Mouse (Mus musculus) thymus, adult 2 months (tissue): ENCODE measurements around the gene Tssk1. TPM values are rescaled to one million over a fixed set of nuclear protein-coding genes. Genes with fewer than 3 reads are reported as not detected.
A peak's percentile ranks its signal among the peaks of the same experiment; 100 is the strongest.

Source experiments
- DNase-seq: peaks from one replicate; pipeline ENCODE4 v3.0.0; 2021
- H3K27ac ChIP-seq: fragments of 200-500 bp; 2 replicates; pipeline ENCODE4 v1.5.1; 2012; ENCODE audit warnings: low read length, control low read depth; ENCODE audit not compliant: control insufficient read depth, insufficient read depth
- H3K27me3 ChIP-seq: fragments of 200-500 bp; 2 replicates; pipeline ENCODE4 v1.6.1; 2012; ENCODE audit warnings: mild to moderate bottlenecking, low read length, moderate library complexity, mixed read lengths; ENCODE audit not compliant: control insufficient read depth, insufficient read depth
- H3K36me3 ChIP-seq: fragments of 200-500 bp; 2 replicates; pipeline ENCODE4 v1.6.1; 2012; ENCODE audit warnings: mild to moderate bottlenecking, low read length, moderate library complexity; ENCODE audit not compliant: control insufficient read depth, insufficient read depth
- H3K4me1 ChIP-seq: fragments of 200-500 bp; replicated peaks from 2 replicates; pipeline ENCODE4 v1.6.1; 2012; ENCODE audit warnings: low read length; ENCODE audit not compliant: control insufficient read depth, insufficient read depth
- H3K4me3 ChIP-seq: fragments of 200-500 bp; 2 replicates; pipeline ENCODE4 v1.5.1; 2012; ENCODE audit warnings: mild to moderate bottlenecking, low read length, control low read depth, moderate library complexity; ENCODE audit not compliant: control insufficient read depth, insufficient read depth
- CTCF ChIP-seq: fragments of 200-500 bp; IDR thresholded peaks from 2 replicates; pipeline ENCODE4 v1.5.1; 2012; ENCODE audit warnings: mild to moderate bottlenecking, control low read depth, low read length, moderate library complexity, borderline replicate concordance; ENCODE audit not compliant: control insufficient read depth, poor library complexity, insufficient read depth; ENCODE audit errors: extremely low read depth
- POLR2A ChIP-seq: fragments of 200-500 bp; IDR thresholded peaks from 2 replicates; pipeline ENCODE4 v1.6.1; 2012; ENCODE audit warnings: mild to moderate bottlenecking, low read length, control low read depth, moderate library complexity; ENCODE audit not compliant: control insufficient read depth, poor library complexity, insufficient read depth; ENCODE audit errors: extremely low read depth
- WGBS: fragments of 180-500 bp; shearing (Covaris S2); methylation state at CpG from one replicate; pipeline ENCODE4 v1.1.7; 2018; 5-methylcytosine and 5-hydroxymethylcytosine counted together
- polyA plus RNA-seq: library from polyadenylated mRNA; depleted of rRNA; stranded (reverse); fragments of >200 nt; gene quantifications from 2 replicates; pipeline ENCODE4 v1.2.3, GENCODE M21; 2012

The Tssk1 gene
- polyA plus RNA-seq, 1 experiment, result 0.12 TPM

DNA sequence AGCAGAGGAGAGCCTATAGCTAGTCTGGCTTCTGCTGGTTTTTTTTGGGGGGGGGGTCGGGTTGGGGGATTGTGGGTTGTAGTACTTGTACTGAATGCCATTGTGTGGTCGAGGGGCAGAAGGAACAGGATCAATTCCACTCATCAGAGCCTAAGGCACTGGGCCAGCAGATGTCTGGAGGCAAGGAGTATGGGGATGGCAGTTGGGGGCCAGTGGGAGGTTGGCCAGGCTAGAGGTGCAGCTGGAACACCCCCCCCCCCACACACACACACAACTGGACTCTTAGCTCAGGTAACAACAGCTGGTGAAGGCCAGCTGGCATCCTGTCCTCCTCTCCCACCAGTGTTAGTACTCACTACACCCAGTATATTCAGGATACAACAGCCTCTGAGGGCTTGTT lies 35.2 kb downstream of the Tssk1 start:
- DNase-seq, result no peak
- WGBS, result 52% methylated on average over 2 of the region's 2 CpGs
- TF ChIP-seq CTCF (no peak), POLR2A (no peak)
- no peak overlapping the region for H3K4me3 ChIP-seq
- H3K27ac ChIP-seq, result no peak overlapping the region
- no peaks in the 10 kb centered on the region for H3K27me3 ChIP-seq
- H3K4me1 ChIP-seq, result peaks cover 7% of the 10 kb centered on the region
- H3K36me3 ChIP-seq, result no peaks in the 10 kb centered on the region

GRCm38 (mm10) chr16:17929631-17930030 lies 35.6 kb downstream of the Tssk1 start:
- no peak overlapping the region for H3K4me3 ChIP-seq
- TF ChIP-seq CTCF (no peak), POLR2A (no peak)
- H3K27ac ChIP-seq, result no peak overlapping the region
- H3K36me3 ChIP-seq, result no peaks in the 10 kb centered on the region
- WGBS, result 92% methylated on average over 2 of the region's 2 CpGs
- DNase-seq, result no peak
- H3K27me3 ChIP-seq, result no peaks in the 10 kb centered on the region
- peaks cover 10% of the 10 kb centered on the region for H3K4me1 ChIP-seq

DNA sequence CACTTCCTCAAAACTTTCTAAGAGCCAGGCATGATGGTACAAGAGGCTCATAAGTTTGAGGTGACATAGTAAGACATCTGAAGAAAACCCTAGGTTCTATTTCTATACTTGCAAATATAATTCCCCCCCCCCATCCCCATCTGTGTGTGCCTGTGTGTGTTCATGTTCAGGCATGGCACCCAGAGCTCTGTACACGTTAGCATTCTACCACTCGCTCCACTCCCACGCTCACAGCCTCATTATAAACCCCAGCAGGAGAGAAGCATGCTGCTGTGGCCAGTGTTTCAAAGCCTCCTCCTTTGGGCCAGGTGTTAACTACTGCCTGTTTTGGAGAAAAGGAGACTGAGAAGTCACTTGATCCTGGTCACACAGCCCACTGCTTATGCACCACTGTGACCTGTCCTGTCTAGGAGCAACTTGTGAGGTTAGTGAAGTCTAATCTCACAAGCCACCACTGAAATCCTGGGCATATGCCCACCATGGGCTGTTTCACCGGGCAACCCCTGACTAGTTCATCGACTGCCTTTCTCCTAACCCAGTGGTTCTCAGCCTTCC lies 38.0 kb downstream of the Tssk1 start:
- Histone ChIP-seq H3K4me3 (no peak overlapping the region), H3K36me3 (no peaks in the 10 kb centered on the region), H3K27me3 (no peaks in the 10 kb centered on the region), H3K4me1 (peaks cover 10% of the 10 kb centered on the region), H3K27ac (no peak overlapping the region)
- no peak for DNase-seq
- 92% methylated on average over 5 of the region's 5 CpGs for WGBS
- no peak for TF ChIP-seq CTCF
- no peak for TF ChIP-seq POLR2A

- Histone ChIP-seq H3K4me1 (peaks cover 7% of the 10 kb centered on the region), H3K27me3 (no peaks in the 10 kb centered on the region), H3K27ac (peak overlapping the region; percentile 7), H3K4me3 (no peak overlapping the region), H3K36me3 (no peaks in the 10 kb centered on the region)
- no peak for DNase-seq
- TF ChIP-seq POLR2A, result no peak
- TF ChIP-seq CTCF, result no peak
- WGBS, result 92% methylated on average over 9 of the region's 9 CpGs
These were observed 39.8 kb downstream of the Tssk1 start for GRCm38 (mm10) chr16:17933594-17934444.

- no peak for DNase-seq
- no peak overlapping the region for H3K4me3 ChIP-seq
- no peaks in the 10 kb centered on the region for H3K36me3 ChIP-seq
- peak overlapping the region; percentile 7 for H3K27ac ChIP-seq
- 37% methylated on average over 3 of the region's 3 CpGs for WGBS
- no peaks in the 10 kb centered on the region for H3K27me3 ChIP-seq
- no peak for TF ChIP-seq POLR2A
- TF ChIP-seq CTCF, result no peak
- peaks cover 7% of the 10 kb centered on the region for H3K4me1 ChIP-seq
These were observed 40.5 kb downstream of the Tssk1 start for GRCm38 (mm10) chr16:17934445-17934910.

DNA sequence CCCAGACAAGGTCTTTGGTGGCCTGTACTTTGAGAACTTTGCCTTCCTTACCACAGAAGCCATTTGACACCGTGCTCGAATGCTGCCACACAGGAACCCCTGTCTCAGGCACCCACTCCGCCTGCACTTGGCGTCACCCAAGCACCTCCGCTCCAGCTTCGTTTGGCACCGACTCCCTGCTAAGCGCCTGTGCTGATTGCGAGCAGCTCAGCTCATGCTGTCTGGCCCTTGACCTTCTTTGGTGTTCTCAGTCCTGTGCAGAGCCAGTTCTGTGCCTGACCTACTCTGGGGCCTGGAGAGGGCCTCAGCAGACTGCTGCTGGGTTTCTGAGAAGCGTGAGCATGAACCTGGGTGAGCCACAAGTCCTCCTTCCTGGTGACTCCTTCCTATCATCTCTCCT lies 42.8 kb downstream of the Tssk1 start:
- no peak for DNase-seq
- Histone ChIP-seq H3K27ac (no peak overlapping the region), H3K36me3 (no peaks in the 10 kb centered on the region), H3K27me3 (no peaks in the 10 kb centered on the region), H3K4me3 (no peak overlapping the region), H3K4me1 (peaks cover 7% of the 10 kb centered on the region)
- 93% methylated on average over 10 of the region's 10 CpGs for WGBS
- no peak for TF ChIP-seq CTCF
- TF ChIP-seq POLR2A, result no peak
